Mouse (Mus musculus) kidney, embryonic 16.5 days (tissue): Measurements from ENCODE around the gene Mfsd10. TPM values are rescaled to one million over a fixed set of nuclear protein-coding genes. Genes with fewer than 3 reads are reported as not detected.

Source experiments
- ATAC-seq: fragments of 200-750 bp; cut with Nextera tagmentation; 2 replicates; pipeline ENCODE4 v1.8.0; 2017; ENCODE audit warnings: moderate TSS enrichment; ENCODE audit not compliant: low FRiP score, low TSS enrichment
- H3K27ac ChIP-seq: fragments of 300-500 bp; sonication (generic); 2 replicates; pipeline ENCODE4 v1.5.1; 2014; ENCODE audit warnings: low read length
- H3K27me3 ChIP-seq: fragments of 300-500 bp; sonication (generic); 2 replicates; pipeline ENCODE4 v1.6.1; 2014; ENCODE audit warnings: low read length, control low read depth, mixed read lengths; ENCODE audit not compliant: insufficient read depth
- H3K36me3 ChIP-seq: fragments of 300-500 bp; sonication (generic); 2 replicates; pipeline ENCODE4 v1.6.1; 2014; ENCODE audit warnings: low read length, control low read depth, mixed read lengths; ENCODE audit not compliant: insufficient read depth
- H3K4me1 ChIP-seq: fragments of 300-500 bp; sonication (generic); 2 replicates; pipeline ENCODE4 v1.6.1; 2014; ENCODE audit warnings: low read length, control low read depth, mixed read lengths; ENCODE audit not compliant: insufficient read depth
- H3K4me2 ChIP-seq: fragments of 300-500 bp; sonication (generic); replicated peaks from 2 replicates; pipeline ENCODE4 v1.6.1; 2014; ENCODE audit warnings: low read depth, low read length
- H3K4me3 ChIP-seq: fragments of 300-500 bp; sonication (generic); 2 replicates; pipeline ENCODE4 v1.5.1; 2014; ENCODE audit warnings: mild to moderate bottlenecking, low read length
- H3K9ac ChIP-seq: fragments of 300-500 bp; sonication (generic); replicated peaks from 2 replicates; pipeline ENCODE4 v1.6.1; 2014; ENCODE audit warnings: low read length
- H3K9me3 ChIP-seq: fragments of 300-500 bp; sonication (generic); 2 replicates; pipeline ENCODE4 v1.6.1; 2016; ENCODE audit warnings: low read length, control low read depth
- WGBS: fragments of 180-500 bp; shearing (Covaris S2); extraction: QIAGEN DNeasy Blood & Tissue Kit; methylation state at CpG from one replicate; pipeline ENCODE4 v1.1.7; 2014; 5-methylcytosine and 5-hydroxymethylcytosine counted together
- polyA plus RNA-seq: library from polyadenylated mRNA; unstranded; fragments of >200 nt; fragmentation: Nextera tagmentation; extraction: Ambion mirVana; gene quantifications from 2 replicates; pipeline ENCODE4 v1.2.1, GENCODE M21; 2015

The Mfsd10 gene
- polyA plus RNA-seq = 154 and 156 TPM in 2 replicates

- no peaks in the 10 kb centered on the region for H3K9me3 ChIP-seq
- H3K9ac ChIP-seq = peak within 1 kb of the TSS; percentile 79
- H3K36me3 ChIP-seq = peaks cover 55% of the 10 kb centered on the region
- peak within 1 kb of the TSS; percentile 66 for H3K4me3 ChIP-seq
- H3K27me3 ChIP-seq = no peaks in the 10 kb centered on the region
- H3K4me2 ChIP-seq = peak within 1 kb of the TSS; percentile 91
- peaks cover 11% of the 10 kb centered on the region for H3K4me1 ChIP-seq
- under 1% methylated on average over 48 of the region's 48 CpGs for WGBS
- ATAC-seq = peak; percentile 89
- peak within 1 kb of the TSS; percentile 88 for H3K27ac ChIP-seq
Measured at GRCm38 (mm10) chr5:34636481-34637287, at the start of gene Mfsd10. TSS of gene Mfsd10 (minus strand) at chr5:34637212.

GRCm38 (mm10) chr5:34670280-34670679 is 33.3 kb upstream of the Mfsd10 start:
- no peak for ATAC-seq
- no peak overlapping the region for H3K4me2 ChIP-seq
- H3K27ac ChIP-seq = no peak overlapping the region
- H3K36me3 ChIP-seq = 0 out of 2 replicates have a peak, but pooled peaks cover 3% of the 10 kb centered on the region
- WGBS = 90% methylated on average over 4 of the region's 4 CpGs
- no peaks in the 10 kb centered on the region for H3K4me1 ChIP-seq
- H3K9me3 ChIP-seq = no peaks in the 10 kb centered on the region
- H3K27me3 ChIP-seq = no peaks in the 10 kb centered on the region
- no peak overlapping the region for H3K4me3 ChIP-seq
- no peak overlapping the region for H3K9ac ChIP-seq

- Histone ChIP-seq H3K27ac (no peak overlapping the region), H3K36me3 (0 out of 2 replicates have a peak, but pooled peaks cover 3% of the 10 kb centered on the region), H3K27me3 (no peaks in the 10 kb centered on the region), H3K9ac (no peak overlapping the region), H3K9me3 (no peaks in the 10 kb centered on the region), H3K4me2 (no peak overlapping the region), H3K4me1 (no peaks in the 10 kb centered on the region), H3K4me3 (no peak overlapping the region)
- ATAC-seq = no peak
- whole genome bisulfite sequencing = 82% methylated on average over 2 of the region's 2 CpGs
Measured at GRCm38 (mm10) chr5:34669493-34669892, 32.5 kb upstream of the Mfsd10 start.

- 96% methylated on average over 2 of the region's 2 CpGs for WGBS
- H3K36me3 ChIP-seq = no peaks in the 10 kb centered on the region
- ATAC-seq = no peak
Measured at GRCm38 (mm10) chr5:34663231-34663630, 26.2 kb upstream of the Mfsd10 start.

GRCm38 (mm10) chr5:34661909-34662308 is 24.9 kb upstream of the Mfsd10 start:
- Histone ChIP-seq H3K9ac (no peak overlapping the region), H3K4me2 (no peak overlapping the region), H3K4me3 (no peak overlapping the region; the same call in 1 of the 2 replicates), H3K9me3 (no peaks in the 10 kb centered on the region), H3K27ac (no peak overlapping the region), H3K36me3 (peaks cover 5% of the 10 kb centered on the region), H3K4me1 (peaks cover 9% of the 10 kb centered on the region), H3K27me3 (no peaks in the 10 kb centered on the region)
- no peak for ATAC-seq
- 74% methylated on average over 4 of the region's 4 CpGs for WGBS

More at GRCm38 (mm10) chr5:34663231-34663630, 26.2 kb upstream of the Mfsd10 start:
- no peak overlapping the region for H3K4me3 ChIP-seq
- no peaks in the 10 kb centered on the region for H3K9me3 ChIP-seq
- no peak overlapping the region for H3K4me2 ChIP-seq
- H3K27ac ChIP-seq = no peak overlapping the region
- H3K9ac ChIP-seq = no peak overlapping the region
- H3K4me1 ChIP-seq = peaks cover 9% of the 10 kb centered on the region
- H3K27me3 ChIP-seq = no peaks in the 10 kb centered on the region

- Histone ChIP-seq H3K9me3 (no peaks in the 10 kb centered on the region), H3K27ac (peak overlapping the region; percentile 87), H3K4me1 (peaks cover 9% of the 10 kb centered on the region), H3K4me2 (peak overlapping the region; percentile 74), H3K9ac (peak overlapping the region; percentile 72), H3K4me3 (peak overlapping the region; percentile 65), H3K36me3 (peaks cover 12% of the 10 kb centered on the region), H3K27me3 (no peaks in the 10 kb centered on the region)
- under 1% methylated on average over 57 of the region's 57 CpGs for WGBS
- no peak for ATAC-seq
Measured at GRCm38 (mm10) chr5:34660591-34661130, 23.6 kb upstream of the Mfsd10 start.

- under 1% methylated on average over 60 of the region's 60 CpGs for WGBS
Measured at GRCm38 (mm10) chr5:34659686-34660590, 22.9 kb upstream of the Mfsd10 start, which contains the start of the genes Nop14 and Grk4. TSS of gene Nop14 (minus strand) at chr5:34660148. TSS of gene Grk4 (plus strand) at chr5:34660379.

GRCm38 (mm10) chr5:34657556-34657955 is 20.5 kb upstream of the Mfsd10 start:
- Histone ChIP-seq H3K9ac (no peak overlapping the region), H3K27ac (no peak overlapping the region), H3K9me3 (no peaks in the 10 kb centered on the region), H3K27me3 (no peaks in the 10 kb centered on the region), H3K4me1 (peaks cover 9% of the 10 kb centered on the region), H3K4me2 (no peak overlapping the region), H3K36me3 (peaks cover 42% of the 10 kb centered on the region), H3K4me3 (no peak overlapping the region)
- 94% methylated on average over 8 of the region's 8 CpGs for WGBS
- no peak for ATAC-seq

More at GRCm38 (mm10) chr5:34659686-34660590, 22.9 kb upstream of the Mfsd10 start, which contains the start of the genes Nop14 and Grk4:
- Histone ChIP-seq H3K4me2 (peak within 1 kb of the TSS; percentile 74), H3K9me3 (no peaks in the 10 kb centered on the region), H3K9ac (peak within 1 kb of the TSS; percentile 72), H3K27ac (peak within 1 kb of the TSS; percentile 87), H3K4me3 (peak within 1 kb of the TSS; percentile 65), H3K4me1 (peaks cover 9% of the 10 kb centered on the region), H3K36me3 (peaks cover 19% of the 10 kb centered on the region), H3K27me3 (no peaks in the 10 kb centered on the region)
- ATAC-seq = peak; percentile 100

GRCm38 (mm10) chr5:34654881-34655280 is 17.9 kb upstream of the Mfsd10 start:
- Histone ChIP-seq H3K27me3 (no peaks in the 10 kb centered on the region), H3K4me2 (no peak overlapping the region), H3K4me1 (peaks cover 7% of the 10 kb centered on the region), H3K9ac (no peak overlapping the region), H3K36me3 (peaks cover 65% of the 10 kb centered on the region), H3K27ac (no peak overlapping the region), H3K9me3 (no peaks in the 10 kb centered on the region), H3K4me3 (no peak overlapping the region)
- 89% methylated on average over 9 of the region's 9 CpGs for WGBS
- ATAC-seq = no peak
